Mouse (Mus musculus) forebrain, embryonic 12.5 days (tissue): Measurements from ENCODE around the gene Mpo. TPM values are rescaled to one million over a fixed set of nuclear protein-coding genes. Genes with fewer than 3 reads are reported as not detected.

Experiments
- ATAC-seq: fragments of 200-750 bp; cut with Nextera tagmentation; 2 replicates; pipeline ENCODE4 v1.8.0; 2017; ENCODE audit warnings: moderate TSS enrichment; ENCODE audit not compliant: low FRiP score
- H3K27ac ChIP-seq: fragments of 300-500 bp; sonication (generic); 2 replicates; pipeline ENCODE4 v1.5.1; 2016; ENCODE audit warnings: mild to moderate bottlenecking
- H3K27me3 ChIP-seq: fragments of 300-500 bp; sonication (generic); 2 replicates; pipeline ENCODE4 v1.6.1; 2016; ENCODE audit warnings: mild to moderate bottlenecking
- H3K36me3 ChIP-seq: fragments of 300-500 bp; sonication (generic); replicated peaks from 2 replicates; pipeline ENCODE4 v1.6.1; 2016; ENCODE audit warnings: mild to moderate bottlenecking
- H3K4me1 ChIP-seq: fragments of 300-500 bp; sonication (generic); 2 replicates; pipeline ENCODE4 v1.6.1; 2016
- H3K4me2 ChIP-seq: fragments of 300-500 bp; sonication (generic); 2 replicates; pipeline ENCODE4 v1.6.1; 2016; ENCODE audit warnings: mild to moderate bottlenecking, moderate library complexity
- H3K4me3 ChIP-seq: fragments of 300-500 bp; sonication (generic); replicated peaks from 2 replicates; pipeline ENCODE4 v1.5.1; 2016; ENCODE audit warnings: mild to moderate bottlenecking
- H3K9ac ChIP-seq: fragments of 300-500 bp; sonication (generic); 2 replicates; pipeline ENCODE4 v1.6.1; 2016; ENCODE audit warnings: mild to moderate bottlenecking
- H3K9me3 ChIP-seq: fragments of 300-500 bp; sonication (generic); 2 replicates; pipeline ENCODE4 v1.6.1; 2016
- WGBS: fragments of 180-500 bp; shearing (Covaris S2); methylation state at CpG from one replicate; pipeline ENCODE4 v1.1.7; 2016; 5-methylcytosine and 5-hydroxymethylcytosine counted together
- polyA plus RNA-seq: library from polyadenylated mRNA; unstranded; fragments of >200 nt; fragmentation: Nextera tagmentation; extraction: Ambion mirVana; gene quantifications from 2 replicates; pipeline ENCODE4 v1.2.1, GENCODE M21; 2016

Gene Mpo
- polyA plus RNA-seq, 1 experiment from 2014 or later = 1.1 TPM

DNA sequence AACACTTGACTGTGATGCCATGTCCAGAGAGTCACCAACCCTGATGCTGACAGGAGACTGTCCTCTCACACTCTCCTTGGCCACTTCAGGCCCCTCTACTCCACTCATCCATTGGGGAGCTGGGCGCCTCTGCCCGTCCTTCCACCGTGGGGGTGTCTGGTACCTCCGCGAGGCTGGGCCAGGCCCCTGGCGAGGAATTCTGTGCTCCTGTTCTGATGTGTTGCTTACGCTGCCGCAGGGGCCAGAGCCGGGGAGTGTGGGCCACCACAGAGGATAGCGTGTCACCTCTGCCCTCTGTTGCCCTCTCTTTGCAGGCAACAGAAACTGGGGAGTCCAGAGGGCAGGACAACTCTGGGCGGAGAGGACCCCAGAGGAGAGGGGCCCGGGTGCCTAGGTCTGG, 14.5 kb upstream of the Mpo start:
- peaks cover 19% of the 10 kb centered on the region for H3K4me1 ChIP-seq
- H3K27ac ChIP-seq = no peak overlapping the region
- 40% methylated on average over 12 of the region's 12 CpGs for WGBS
- H3K9me3 ChIP-seq = no peaks in the 10 kb centered on the region
- peak; percentile 31; the same call in 1 of the 2 replicates for ATAC-seq
- peak overlapping the region; percentile 50; the same call in 1 of the 2 replicates for H3K9ac ChIP-seq
- peak overlapping the region; percentile 57 for H3K4me2 ChIP-seq
- H3K27me3 ChIP-seq = peaks cover 9% of the 10 kb centered on the region; the same call in 1 of the 2 replicates
- H3K4me3 ChIP-seq = 0 out of 2 replicates have a peak overlapping the region, but pooled peaks have one; percentile 34
- H3K36me3 ChIP-seq = peaks cover 28% of the 10 kb centered on the region

- 91% methylated on average over 4 of the region's 4 CpGs for WGBS
- Histone ChIP-seq H3K4me2 (no peak overlapping the region), H3K4me3 (no peak overlapping the region), H3K9me3 (no peaks in the 10 kb centered on the region), H3K36me3 (peaks cover 28% of the 10 kb centered on the region), H3K9ac (no peak overlapping the region), H3K27me3 (peaks cover 9% of the 10 kb centered on the region; the same call in 1 of the 2 replicates), H3K4me1 (peaks cover 19% of the 10 kb centered on the region), H3K27ac (no peak overlapping the region)
- no peak for ATAC-seq
Observed at GRCm38 (mm10) chr11:87779392-87779791, 14.0 kb upstream of the Mpo start.

GRCm38 (mm10) chr11:87780130-87780529, 13.3 kb upstream of the Mpo start:
- Histone ChIP-seq H3K27ac (no peak overlapping the region), H3K27me3 (peaks cover 9% of the 10 kb centered on the region; the same call in 1 of the 2 replicates), H3K9me3 (no peaks in the 10 kb centered on the region), H3K4me1 (peaks cover 19% of the 10 kb centered on the region), H3K9ac (no peak overlapping the region), H3K4me2 (no peak overlapping the region), H3K4me3 (no peak overlapping the region), H3K36me3 (peaks cover 30% of the 10 kb centered on the region)
- 85% methylated on average over 8 of the region's 8 CpGs for WGBS
- ATAC-seq = no peak

GRCm38 (mm10) chr11:87790088-87790487, 3.3 kb upstream of the Mpo start:
- Histone ChIP-seq H3K27ac (no peak overlapping the region), H3K9me3 (no peaks in the 10 kb centered on the region), H3K27me3 (peaks cover 3% of the 10 kb centered on the region; the same call in 1 of the 2 replicates), H3K4me3 (no peak overlapping the region), H3K4me1 (no peaks in the 10 kb centered on the region), H3K36me3 (0 out of 2 replicates have a peak, but pooled peaks cover under 1% of the 10 kb centered on the region), H3K9ac (no peak overlapping the region), H3K4me2 (no peak overlapping the region)
- 90% methylated on average over 6 of the region's 6 CpGs for WGBS
- ATAC-seq = no peak

DNA sequence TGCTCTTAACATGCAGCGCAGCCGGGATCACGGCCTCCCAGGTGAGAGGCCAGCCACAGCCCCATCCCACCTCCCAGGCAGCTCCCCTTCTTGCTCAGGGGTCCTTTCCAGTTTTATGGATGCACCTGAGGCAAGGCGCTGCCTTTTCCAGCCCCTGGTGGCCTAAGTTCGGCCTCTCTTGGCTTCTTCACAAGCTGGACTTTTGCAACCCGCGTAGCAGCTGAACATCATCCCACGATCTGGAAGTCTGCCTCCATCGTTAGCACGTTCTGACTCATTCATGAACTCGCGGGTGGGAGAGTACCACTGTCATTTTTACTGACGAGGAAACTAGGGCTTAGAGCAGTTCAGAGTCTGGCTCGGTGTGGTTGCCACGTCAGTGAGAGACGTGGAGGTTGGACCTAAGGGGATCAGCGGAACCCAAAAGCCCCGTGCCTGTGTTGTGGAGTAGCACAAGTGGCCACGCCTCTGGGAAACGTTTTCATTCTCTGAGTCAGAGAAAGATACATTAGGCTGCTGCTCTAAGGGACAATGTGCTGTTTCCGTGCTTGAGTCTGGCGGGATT, 8.4 kb downstream of the Mpo start:
- H3K27me3 ChIP-seq = peaks cover 2% of the 10 kb centered on the region; the same call in 1 of the 2 replicates
- no peak overlapping the region for H3K4me3 ChIP-seq
- no peaks in the 10 kb centered on the region for H3K36me3 ChIP-seq
- H3K9me3 ChIP-seq = no peaks in the 10 kb centered on the region
- no peak overlapping the region for H3K9ac ChIP-seq
- H3K4me2 ChIP-seq = no peak overlapping the region
- no peaks in the 10 kb centered on the region for H3K4me1 ChIP-seq
- no peak for ATAC-seq
- WGBS = 85% methylated on average over 22 of the region's 22 CpGs
- H3K27ac ChIP-seq = no peak overlapping the region

GRCm38 (mm10) chr11:87802621-87803020, 9.2 kb downstream of the Mpo start:
- no peak overlapping the region for H3K27ac ChIP-seq
- H3K4me3 ChIP-seq = no peak overlapping the region
- ATAC-seq = no peak
- H3K9me3 ChIP-seq = no peaks in the 10 kb centered on the region
- H3K9ac ChIP-seq = no peak overlapping the region
- WGBS = 40% methylated on average over 14 of the region's 14 CpGs
- no peak overlapping the region for H3K4me2 ChIP-seq
- peaks cover 2% of the 10 kb centered on the region; the same call in 1 of the 2 replicates for H3K27me3 ChIP-seq
- H3K36me3 ChIP-seq = no peaks in the 10 kb centered on the region
- H3K4me1 ChIP-seq = no peaks in the 10 kb centered on the region

DNA sequence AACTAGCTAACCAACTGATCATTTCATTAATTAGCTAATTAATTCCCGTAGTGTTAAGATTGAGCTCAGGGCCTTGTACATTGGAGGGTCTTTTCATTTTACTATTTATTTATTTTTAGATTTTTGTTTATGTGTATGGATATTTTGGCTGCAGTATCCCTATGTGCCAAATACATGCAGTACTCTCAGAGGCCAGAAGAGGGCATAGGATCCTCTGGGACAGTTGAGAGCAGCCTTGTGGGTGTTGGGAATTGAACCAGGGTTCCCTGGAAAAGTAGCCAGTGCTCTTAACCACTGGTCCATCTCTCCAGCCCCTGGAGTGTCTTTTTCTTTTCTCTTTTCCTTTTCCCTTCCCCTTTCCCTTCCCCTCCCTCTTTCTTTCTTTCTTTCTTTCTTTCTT, 12.1 kb downstream of the Mpo start:
- Histone ChIP-seq H3K36me3 (no peaks in the 10 kb centered on the region), H3K9me3 (no peaks in the 10 kb centered on the region), H3K9ac (no peak overlapping the region), H3K4me3 (no peak overlapping the region), H3K27ac (no peak overlapping the region), H3K27me3 (0 out of 2 replicates have a peak, but pooled peaks cover 2% of the 10 kb centered on the region), H3K4me2 (no peak overlapping the region), H3K4me1 (no peaks in the 10 kb centered on the region)
- 56% methylated on average over 1 of the region's 1 CpGs for WGBS
- ATAC-seq = no peak

- no peak overlapping the region for H3K4me2 ChIP-seq
- H3K4me3 ChIP-seq = no peak overlapping the region
- H3K9ac ChIP-seq = no peak overlapping the region
- H3K36me3 ChIP-seq = no peaks in the 10 kb centered on the region
- 88% methylated on average over 6 of the region's 6 CpGs for WGBS
- no peak overlapping the region for H3K27ac ChIP-seq
- no peak for ATAC-seq
- H3K9me3 ChIP-seq = no peaks in the 10 kb centered on the region
- peaks cover 5% of the 10 kb centered on the region for H3K4me1 ChIP-seq
- no peaks in the 10 kb centered on the region for H3K27me3 ChIP-seq
Observed at GRCm38 (mm10) chr11:87807433-87807832, 14.1 kb downstream of the Mpo start.

GRCm38 (mm10) chr11:87808236-87808635, 14.9 kb downstream of the Mpo start:
- ATAC-seq = no peak
- no peak overlapping the region for H3K27ac ChIP-seq
- H3K4me2 ChIP-seq = no peak overlapping the region
- no peaks in the 10 kb centered on the region for H3K9me3 ChIP-seq
- H3K27me3 ChIP-seq = no peaks in the 10 kb centered on the region
- H3K4me3 ChIP-seq = no peak overlapping the region
- WGBS = 83% methylated on average over 7 of the region's 7 CpGs
- H3K36me3 ChIP-seq = no peaks in the 10 kb centered on the region
- H3K4me1 ChIP-seq = peaks cover 5% of the 10 kb centered on the region
- no peak overlapping the region for H3K9ac ChIP-seq

DNA sequence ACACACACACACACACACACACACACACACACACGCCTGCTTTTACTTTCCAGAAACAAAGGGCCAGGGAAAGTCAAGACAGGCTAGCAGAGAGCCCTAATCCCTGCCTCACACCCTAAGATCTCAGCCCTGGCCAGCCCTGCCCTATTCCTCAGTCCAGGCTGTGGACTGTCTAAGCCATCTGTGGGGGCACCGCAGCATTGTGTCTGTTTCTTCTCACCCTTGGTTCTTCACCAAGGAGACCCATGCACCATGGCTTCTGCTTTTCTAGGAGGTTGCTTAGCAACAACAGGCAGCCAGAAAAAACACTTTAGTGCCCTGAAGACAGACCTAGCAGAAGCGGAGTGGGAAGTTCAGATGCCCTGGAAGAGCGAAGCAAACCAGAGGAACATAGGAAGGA, 18.0 kb downstream of the Mpo start:
- no peak overlapping the region for H3K4me3 ChIP-seq
- peaks cover 5% of the 10 kb centered on the region for H3K4me1 ChIP-seq
- H3K36me3 ChIP-seq = no peaks in the 10 kb centered on the region
- 62% methylated on average over 4 of the region's 4 CpGs for WGBS
- no peak overlapping the region for H3K4me2 ChIP-seq
- H3K9me3 ChIP-seq = no peaks in the 10 kb centered on the region
- no peak overlapping the region for H3K9ac ChIP-seq
- no peak for ATAC-seq
- peaks cover 5% of the 10 kb centered on the region; the same call in 1 of the 2 replicates for H3K27me3 ChIP-seq
- H3K27ac ChIP-seq = no peak overlapping the region

DNA sequence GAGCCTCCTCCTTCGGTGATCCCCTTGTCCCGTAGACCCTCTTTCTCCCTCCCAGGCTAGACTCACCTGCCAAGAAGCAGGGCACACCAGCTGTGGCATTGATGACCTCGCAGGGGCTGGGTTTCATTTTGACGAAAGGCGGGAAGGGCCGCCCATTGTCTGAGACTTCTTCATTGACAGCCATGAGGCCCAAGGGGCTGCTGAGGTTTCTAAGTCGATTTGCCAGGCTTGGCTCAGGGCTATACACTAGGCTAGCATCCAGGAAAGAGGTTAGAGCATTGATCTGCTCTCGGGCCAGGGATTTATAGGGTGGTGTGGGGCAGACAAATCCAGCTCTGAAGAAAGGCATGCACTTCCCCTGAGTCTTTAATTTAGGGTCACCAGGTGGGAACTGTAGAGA, 21.4 kb downstream of the Mpo start:
- WGBS = 70% methylated on average over 8 of the region's 8 CpGs

DNA sequence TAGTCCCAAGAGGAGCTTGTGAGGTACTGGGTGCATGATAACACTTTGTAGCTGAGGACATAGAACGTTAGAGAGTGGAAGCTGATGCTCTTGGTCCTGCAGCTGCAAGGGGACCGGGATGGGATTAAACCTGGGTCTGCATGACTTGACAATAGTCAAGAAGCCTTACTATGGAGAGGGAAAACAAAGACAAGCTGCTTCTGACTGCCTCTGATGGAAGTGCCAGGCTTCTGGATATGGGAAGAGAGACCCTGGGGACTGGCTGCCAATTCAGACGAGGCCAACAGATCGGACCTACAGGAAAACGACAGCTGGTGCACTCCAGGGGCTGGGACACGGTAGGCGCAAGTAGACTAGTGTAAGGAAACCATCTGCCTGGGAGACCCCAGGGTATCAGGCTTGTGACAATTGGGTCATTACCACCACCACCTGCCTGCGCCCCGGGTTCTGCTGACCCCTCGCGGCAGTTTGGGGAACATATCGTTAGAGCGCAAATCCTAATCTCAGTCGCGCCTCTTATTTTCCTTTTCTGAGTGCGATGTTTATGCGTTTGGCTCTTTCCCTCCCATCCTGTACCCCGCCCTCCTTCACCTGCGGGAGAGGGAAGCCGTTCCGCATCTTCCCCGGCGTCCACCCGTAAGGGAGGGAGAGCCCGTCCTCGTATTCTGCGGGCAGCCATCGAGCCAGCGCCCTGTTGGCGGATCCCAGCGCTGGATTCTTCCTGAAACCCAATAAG, 23.5 kb downstream of the Mpo start:
- Histone ChIP-seq H3K4me3 (peak overlapping the region; percentile 39), H3K9ac (peak overlapping the region; percentile 55), H3K4me2 (peak overlapping the region; percentile 63), H3K27ac (peak overlapping the region; percentile 31), H3K4me1 (peaks cover 5% of the 10 kb centered on the region; the same call in 1 of the 2 replicates), H3K36me3 (no peaks in the 10 kb centered on the region), H3K9me3 (no peaks in the 10 kb centered on the region), H3K27me3 (peaks cover 12% of the 10 kb centered on the region; the same call in 1 of the 2 replicates)
- peak; percentile 82 for ATAC-seq
- 4% methylated on average over 31 of the region's 31 CpGs for WGBS

More for the DNA sequence above, 21.4 kb downstream of the Mpo start:
- Histone ChIP-seq H3K27me3 (peaks cover 12% of the 10 kb centered on the region; the same call in 1 of the 2 replicates), H3K4me2 (no peak overlapping the region), H3K27ac (no peak overlapping the region), H3K4me3 (no peak overlapping the region), H3K4me1 (peaks cover 10% of the 10 kb centered on the region), H3K9ac (no peak overlapping the region), H3K9me3 (no peaks in the 10 kb centered on the region), H3K36me3 (no peaks in the 10 kb centered on the region)
- no peak for ATAC-seq
